16 mouse cellular contexts compared by ENCODE assay signal in genomic region chr14:121256896-121257295, GRCm38 (mm10).
DNase-seq lines count a peak whose midpoint lies in the region.
"Had no signal": no experiment of that assay in that cellular context is flagged by ENCODE, and none has a peak within 500 bp of the region (broad histone marks: within the 10 kb centered on the region; RNA-seq: fewer than 3 reads in every experiment).

No protein-coding gene starts in this region.

- peak; percentile 41 for DNase-seq in adrenal gland, postnatal 10 days
- no peak for DNase-seq in adrenal gland, adult 8-10 months
- DNase-seq in adrenal gland, postnatal 36 days: peak; percentile 42 to 53
- no peak for DNase-seq in adrenal gland, adult 18-20 months (ENCODE audit: low spot score in 2 of 2)
- peak; percentile 65 for DNase-seq in brain, adult 2 months (ENCODE audit: low read depth, low spot score)
- peak; percentile 34 for DNase-seq in telencephalon, adult 2 months (ENCODE audit: low read depth, low spot score)
- DNase-seq in embryo, embryonic 11 days: no peak
- DNase-seq: adrenal gland, postnatal 25 days; B cell, adult 2 months; cerebellum, adult 11 months; cerebellum, adult 18-20 months; cerebellum, adult 8-10 months; cerebellum, adult 9-11 months; cerebellum, postnatal 14 days; cerebellum, postnatal 36 days; forebrain, postnatal 0 days had no signal

Comparison
In these comparisons a context has a peak if more than half of its experiments do, and no peak if none do; other contexts are left out.
1. DNase-seq: peak in adrenal gland, postnatal 10 days (single experiment), adrenal gland, postnatal 36 days (2 of 2), brain, adult 2 months (single experiment) and telencephalon, adult 2 months (single experiment); none in adrenal gland, adult 8-10 months (single experiment), adrenal gland, adult 18-20 months (0 of 2) and embryo, embryonic 11 days (single experiment).